Mouse (Mus musculus) stomach, postnatal 0 days (tissue): ENCODE measurements at regions not wholly inside any gene's neighbourhood (a gene's known extent, or its start where the extent isn't known, plus 50 kb on each side); places are given as distances from the start of the nearest gene placed in this dataset.

Experiments used
- CTCF ChIP-seq: IDR thresholded peaks from 2 replicates; pipeline ENCODE4 v1.5.1; 2016; ENCODE audit warnings: antibody characterized with exemption, low read depth, mild to moderate bottlenecking, moderate library complexity
- EP300 ChIP-seq: optimal IDR thresholded peaks from 2 replicates; pipeline ENCODE3; 2016; ENCODE audit warnings: antibody characterized with exemption

- TF ChIP-seq CTCF: no peak
- no peak for TF ChIP-seq EP300
Observed at GRCm38 (mm10) chr3:119888487-119888886, 104.2 kb upstream of the Ptbp2 start.
